Mouse (Mus musculus) myocyte (in vitro differentiated cells): ENCODE data around the gene Upp2. TPM values are rescaled to one million over a fixed set of nuclear protein-coding genes. Genes with fewer than 3 reads are reported as not detected.
A peak's percentile ranks its signal among the peaks of the same experiment; 100 is the strongest.

ENCODE experiments used
- H3K27me3 ChIP-seq: one replicate; pipeline ENCODE4 v1.6.1; 2011; ENCODE audit not compliant: control insufficient read depth, insufficient read depth, insufficient read length
- H3K36me3 ChIP-seq: one replicate; pipeline ENCODE4 v1.6.1; 2011; ENCODE audit not compliant: control insufficient read depth, insufficient read depth
- H3K4me2 ChIP-seq: one replicate; pipeline ENCODE4 v1.6.1; 2011; ENCODE audit warnings: low read depth, control low read depth
- H3K4me3 ChIP-seq: one replicate; pipeline ENCODE4 v1.5.1; 2011; ENCODE audit warnings: mild to moderate bottlenecking, control low read depth, moderate library complexity
- H3K79me2 ChIP-seq: one replicate; pipeline ENCODE4 v1.6.1; 2011; ENCODE audit not compliant: control insufficient read depth, insufficient read depth
- H3ac ChIP-seq: one replicate; pipeline ENCODE4 v1.6.1; 2011; ENCODE audit not compliant: control insufficient read depth, insufficient read length
- CEBPB ChIP-seq: IDR thresholded peaks from 2 replicates; pipeline ENCODE4 v1.6.1; 2011; ENCODE audit warnings: mild to moderate bottlenecking, moderate library complexity; ENCODE audit not compliant: poor library complexity, insufficient read depth, severe bottlenecking
- E2F4 ChIP-seq: IDR thresholded peaks from one replicate; pipeline ENCODE4 v1.6.1; 2011; ENCODE audit warnings: mild to moderate bottlenecking, control low read depth, moderate library complexity; ENCODE audit not compliant: insufficient read depth
- MAX ChIP-seq: IDR thresholded peaks from one replicate; pipeline ENCODE4 v1.6.1; 2011; ENCODE audit warnings: low read depth, mild to moderate bottlenecking, control low read depth
- MYOD1 ChIP-seq, 3 experiments: IDR thresholded peaks; one replicate each; pipeline ENCODE4 v1.6.1; 2011; ENCODE audit warnings: control low read depth in 2 of 3, low read depth in 2 of 3, mild to moderate bottlenecking in 2 of 3, moderate library complexity in 1 of 3; ENCODE audit not compliant: insufficient read length in 2 of 3, control insufficient read depth in 1 of 3
- MYOG ChIP-seq, 3 experiments: IDR thresholded peaks; one replicate each; pipeline ENCODE4 v1.6.1; 2011; ENCODE audit warnings: control low read depth in 2 of 3, low read depth in 2 of 3, mild to moderate bottlenecking in 2 of 3; ENCODE audit not compliant: insufficient read length in 2 of 3, control insufficient read depth in 1 of 3, insufficient read depth in 1 of 3
- POLR2A ChIP-seq: IDR thresholded peaks from one replicate; pipeline ENCODE4 v1.6.1; 2011; ENCODE audit warnings: low read depth, mild to moderate bottlenecking, control low read depth, moderate library complexity; ENCODE audit not compliant: insufficient read length
- POLR2AphosphoS2 ChIP-seq: IDR thresholded peaks from one replicate; pipeline ENCODE4 v1.6.1; 2011; ENCODE audit warnings: low read depth, control low read depth; ENCODE audit not compliant: insufficient read length
- REST ChIP-seq: IDR thresholded peaks from one replicate; pipeline ENCODE4 v1.6.1; 2011; ENCODE audit warnings: mild to moderate bottlenecking, control low read depth, moderate library complexity; ENCODE audit not compliant: insufficient read depth, insufficient read length
- SRF ChIP-seq: IDR thresholded peaks from one replicate; pipeline ENCODE4 v1.6.1; 2011; ENCODE audit warnings: low read depth; ENCODE audit not compliant: control insufficient read depth, insufficient read length
- TCF12 ChIP-seq: IDR thresholded peaks from one replicate; pipeline ENCODE4 v1.6.1; 2011; ENCODE audit warnings: mild to moderate bottlenecking, control low read depth; ENCODE audit not compliant: poor library complexity, insufficient read depth, severe bottlenecking
- TCF3 ChIP-seq: IDR thresholded peaks from one replicate; pipeline ENCODE4 v1.6.1; 2011; ENCODE audit warnings: low read depth, control low read depth; ENCODE audit not compliant: insufficient read length
- USF1 ChIP-seq: IDR thresholded peaks from one replicate; pipeline ENCODE4 v1.6.1; 2011; ENCODE audit warnings: low read depth, mild to moderate bottlenecking, control low read depth, moderate library complexity
- polyA plus RNA-seq: library from polyadenylated mRNA; unstranded; fragments of >200 nt; fragmentation: generic; extraction: Trizol; gene quantifications from one replicate; pipeline ENCODE4 v1.2.1, GENCODE M21; 2012; ENCODE audit warnings: missing spikeins

Gene Upp2
- polyA plus RNA-seq, 1 experiment = 8.3 TPM

- Histone ChIP-seq H3K36me3 (no peaks in the 10 kb centered on the region), H3ac (no peak overlapping the region), H3K4me3 (no peak overlapping the region), H3K79me2 (no peaks in the 10 kb centered on the region), H3K27me3 (peaks cover 4% of the 10 kb centered on the region), H3K4me2 (no peak overlapping the region)
- TF ChIP-seq REST (no peak), SRF (no peak), TCF12 (no peak), USF1 (no peak), POLR2A (no peak), POLR2AphosphoS2 (no peak)
Observed at GRCm38 (mm10) chr2:58703226-58703625, 136.1 kb downstream of the Upp2 start.

- H3K36me3 ChIP-seq = no peaks in the 10 kb centered on the region
- no peak overlapping the region for H3K4me2 ChIP-seq
- H3K4me3 ChIP-seq = no peak overlapping the region
- TF ChIP-seq REST (no peak), POLR2A (no peak), E2F4 (no peak), MAX (no peak), SRF (no peak), MYOG (IDR thresholded peaks at IDR 0.05; ENCODE audit: control insufficient read depth in 1 of 3, insufficient read depth in 1 of 3, insufficient read length in 2 of 3, low read depth in 2 of 3) (no peak), POLR2AphosphoS2 (no peak), TCF3 (no peak), TCF12 (no peak), USF1 (no peak), CEBPB (no peak), MYOD1 (IDR thresholded peaks at IDR 0.05; ENCODE audit: control insufficient read depth in 1 of 3, insufficient read length in 2 of 3, low read depth in 2 of 3) (no peak)
- H3K27me3 ChIP-seq = peaks cover under 1% of the 10 kb centered on the region
- H3K79me2 ChIP-seq = no peaks in the 10 kb centered on the region
- no peak overlapping the region for H3ac ChIP-seq
Observed at GRCm38 (mm10) chr2:58703646-58704045, 136.5 kb downstream of the Upp2 start.

DNA sequence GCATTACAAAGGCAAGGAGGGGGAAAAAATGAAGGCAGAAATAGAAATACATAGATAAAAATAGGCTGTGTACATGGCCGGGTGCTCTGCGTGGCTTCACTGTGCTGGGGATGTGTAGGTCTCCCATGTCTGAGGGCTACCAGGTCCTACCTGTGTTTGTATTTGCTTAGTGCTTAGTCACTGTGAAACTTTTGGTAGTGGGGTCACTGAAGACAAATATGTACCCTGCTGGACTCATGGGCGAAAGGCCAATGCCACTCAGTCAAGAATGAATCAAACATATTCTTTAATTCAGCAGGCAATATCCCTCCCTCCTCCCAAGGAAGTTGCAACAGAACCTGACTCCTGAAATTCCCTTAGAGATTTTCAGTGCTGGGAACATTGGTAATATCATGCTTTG is 137.5 kb downstream of the Upp2 start:
- Histone ChIP-seq H3K27me3 (no peaks in the 10 kb centered on the region), H3K4me2 (no peak overlapping the region), H3K79me2 (no peaks in the 10 kb centered on the region), H3ac (no peak overlapping the region), H3K36me3 (no peaks in the 10 kb centered on the region), H3K4me3 (no peak overlapping the region)
- no peak for TF ChIP-seq MAX
- TF ChIP-seq MYOD1 (IDR thresholded peaks at IDR 0.05; ENCODE audit: control insufficient read depth in 1 of 3, insufficient read length in 2 of 3, low read depth in 2 of 3) = no peak
- TF ChIP-seq REST = no peak
- no peak for TF ChIP-seq TCF3
- TF ChIP-seq CEBPB = no peak
- no peak for TF ChIP-seq POLR2AphosphoS2
- no peak for TF ChIP-seq USF1
- TF ChIP-seq TCF12 = no peak
- TF ChIP-seq MYOG (IDR thresholded peaks at IDR 0.05; ENCODE audit: control insufficient read depth in 1 of 3, insufficient read depth in 1 of 3, insufficient read length in 2 of 3, low read depth in 2 of 3) = no peak
- TF ChIP-seq E2F4 = no peak
- TF ChIP-seq POLR2A = no peak
- no peak for TF ChIP-seq SRF

DNA sequence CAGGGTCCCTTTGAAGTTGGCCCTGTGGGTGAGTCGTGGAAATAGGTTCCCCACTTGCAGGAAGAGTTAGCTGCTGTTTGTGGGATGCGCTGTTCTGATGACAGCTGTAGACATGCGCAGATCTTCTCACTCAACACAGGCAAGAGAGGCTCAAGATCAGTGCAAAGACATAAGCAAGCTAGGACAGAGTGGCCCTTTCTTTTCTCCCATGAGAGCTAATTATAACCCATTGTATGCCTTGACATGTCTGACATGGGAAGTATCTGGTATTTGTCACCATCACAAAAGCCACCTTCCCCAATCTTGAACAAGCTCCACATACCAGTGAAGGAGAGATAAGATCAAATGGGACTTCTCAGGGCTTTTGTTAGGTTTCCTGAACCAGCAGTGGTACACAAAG is 140.6 kb downstream of the Upp2 start:
- H3K4me2 ChIP-seq = no peak overlapping the region

GRCm38 (mm10) chr2:58710234-58710633 is 143.1 kb downstream of the Upp2 start:
- no peaks in the 10 kb centered on the region for H3K36me3 ChIP-seq

More for the DNA sequence above, 140.6 kb downstream of the Upp2 start:
- Histone ChIP-seq H3ac (no peak overlapping the region), H3K79me2 (no peaks in the 10 kb centered on the region), H3K4me3 (no peak overlapping the region), H3K27me3 (no peaks in the 10 kb centered on the region), H3K36me3 (no peaks in the 10 kb centered on the region)
- TF ChIP-seq USF1 (no peak), TCF12 (no peak), POLR2AphosphoS2 (no peak), MYOD1 (IDR thresholded peaks at IDR 0.05; ENCODE audit: control insufficient read depth in 1 of 3, insufficient read length in 2 of 3, low read depth in 2 of 3) (no peak), MYOG (IDR thresholded peaks at IDR 0.05; ENCODE audit: control insufficient read depth in 1 of 3, insufficient read depth in 1 of 3, insufficient read length in 2 of 3, low read depth in 2 of 3) (no peak), CEBPB (no peak), REST (no peak), SRF (no peak), TCF3 (no peak), MAX (no peak), E2F4 (no peak), POLR2A (no peak)

More at GRCm38 (mm10) chr2:58710234-58710633, 143.1 kb downstream of the Upp2 start:
- no peaks in the 10 kb centered on the region for H3K79me2 ChIP-seq
- no peak overlapping the region for H3K4me2 ChIP-seq
- H3ac ChIP-seq = no peak overlapping the region
- H3K4me3 ChIP-seq = no peak overlapping the region
- TF ChIP-seq TCF12 (no peak), MYOG (IDR thresholded peaks at IDR 0.05; ENCODE audit: control insufficient read depth in 1 of 3, insufficient read depth in 1 of 3, insufficient read length in 2 of 3, low read depth in 2 of 3) (peak in 1 of 3 experiments; percentile 30)
- H3K27me3 ChIP-seq = no peaks in the 10 kb centered on the region
